Mouse (Mus musculus): ENCODE results near the gene Il1b. TPM values are rescaled to one million over a fixed set of nuclear protein-coding genes. Genes with fewer than 3 reads are reported as not detected.

Gene Il1b
- polyA plus RNA-seq, 1 experiment from 2014 or later = not detected

DNA sequence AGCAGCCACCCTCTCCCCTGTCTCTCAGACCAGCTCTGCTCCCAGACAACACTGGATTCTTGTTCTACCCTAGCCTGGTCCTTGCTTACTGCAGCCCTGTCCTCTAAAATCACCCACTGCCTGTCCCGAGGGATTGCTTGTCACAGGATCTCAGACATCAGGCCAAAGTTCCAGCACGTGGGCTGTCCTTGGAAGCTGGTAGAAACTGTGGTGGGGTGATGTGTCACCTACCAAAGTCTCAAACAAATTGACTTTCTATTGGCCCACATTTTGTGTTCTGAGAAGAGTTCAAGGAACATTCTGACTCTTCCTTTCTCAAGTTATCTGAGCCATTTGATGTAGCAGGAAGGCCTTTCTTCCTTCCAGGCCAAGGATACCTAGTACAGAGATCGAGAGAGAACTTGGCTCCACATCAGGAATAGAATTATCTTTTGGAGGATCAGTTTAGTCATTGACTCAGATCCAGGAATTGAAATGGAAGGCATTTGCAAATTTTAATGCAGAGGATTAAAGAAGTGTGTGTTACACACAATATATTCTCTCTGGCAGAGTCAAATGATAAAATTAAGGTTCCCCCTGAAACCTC is 9.9 kb downstream of the Il1b start:
- H3K36me3 ChIP-seq (ENCODE audit: control insufficient read depth, insufficient read depth, low read length) = no peaks in the 10 kb centered on the region
- no peak overlapping the region for H3K4me3 ChIP-seq (replicated peaks; ENCODE audit: low read depth, low read length)
- ATAC-seq (ENCODE audit: low FRiP score, low TSS enrichment) (no peak), DNase-seq (no peak)
- no peaks in the 10 kb centered on the region for H3K4me1 ChIP-seq (ENCODE audit: control insufficient read depth, insufficient read depth, low read length)
- H3K4me2 ChIP-seq (ENCODE audit: low read length) = no peak overlapping the region
- no peaks in the 10 kb centered on the region for H3K9me3 ChIP-seq (ENCODE audit: control insufficient read depth, low read length)
- 89% methylated on average over 3 of the region's 3 CpGs for WGBS
- no peak overlapping the region for H3K9ac ChIP-seq (replicated peaks; ENCODE audit: low read length)
- no peak overlapping the region for H3K27ac ChIP-seq (replicated peaks; ENCODE audit: low read depth, low read length)
- H3K27me3 ChIP-seq (ENCODE audit: control insufficient read depth, insufficient read depth, low read length) = no peaks in the 10 kb centered on the region

DNA sequence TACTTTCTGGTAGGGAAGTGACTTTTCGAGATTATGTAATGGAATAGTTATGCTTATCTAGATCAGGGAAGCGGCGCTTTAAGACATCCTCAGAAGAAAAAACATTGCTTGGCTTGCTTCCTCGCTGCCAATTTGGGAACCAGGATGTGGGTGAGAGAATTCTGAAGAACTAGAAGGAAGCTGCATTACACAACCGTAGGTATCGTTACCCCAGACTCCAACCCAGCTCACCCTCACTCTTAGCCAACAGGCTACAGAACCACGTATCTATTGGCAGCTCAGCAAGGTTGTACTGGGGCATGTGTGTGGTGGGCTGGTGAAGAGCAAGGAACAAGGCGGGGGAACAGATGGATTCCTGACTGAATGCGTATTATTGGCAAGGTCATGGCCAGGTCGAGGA is 10.7 kb downstream of the Il1b start:
- Histone ChIP-seq H3K36me3 (ENCODE audit: control insufficient read depth, insufficient read depth, low read length) (no peaks in the 10 kb centered on the region), H3K4me1 (ENCODE audit: control insufficient read depth, insufficient read depth, low read length) (no peaks in the 10 kb centered on the region), H3K27ac (replicated peaks; ENCODE audit: low read depth, low read length) (no peak overlapping the region), H3K4me3 (replicated peaks; ENCODE audit: low read depth, low read length) (no peak overlapping the region), H3K9me3 (ENCODE audit: control insufficient read depth, low read length) (no peaks in the 10 kb centered on the region), H3K9ac (replicated peaks; ENCODE audit: low read length) (no peak overlapping the region), H3K4me2 (ENCODE audit: low read length) (no peak overlapping the region), H3K27me3 (ENCODE audit: control insufficient read depth, insufficient read depth, low read length) (no peaks in the 10 kb centered on the region)
- WGBS = 92% methylated on average over 10 of the region's 10 CpGs
- no peak for DNase-seq
- no peak for ATAC-seq (ENCODE audit: low FRiP score, low TSS enrichment)

DNA sequence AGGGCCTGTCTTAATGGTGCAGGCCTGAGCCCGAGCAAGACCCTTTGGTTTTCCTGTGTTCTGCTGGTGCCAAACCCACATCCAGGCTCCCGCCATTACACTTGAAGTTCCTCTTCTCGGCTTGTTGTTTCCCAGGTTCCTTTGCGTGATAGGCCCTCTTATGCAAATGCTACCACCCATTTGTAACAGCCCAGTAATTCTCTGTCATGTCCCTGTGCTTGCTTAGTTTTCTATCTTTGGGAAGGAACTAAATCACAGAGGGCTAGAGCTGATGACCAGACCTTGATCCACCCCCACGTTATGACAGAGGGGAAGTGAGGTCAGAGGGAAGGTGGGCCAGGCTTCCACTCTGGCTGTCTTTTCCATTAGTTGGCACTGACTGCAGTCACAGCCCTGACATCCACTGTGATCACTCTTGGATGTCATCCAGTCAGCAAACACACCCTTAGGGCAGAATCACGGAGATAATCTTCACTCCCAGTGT is 32.8 kb downstream of the Il1b start:
- no peak overlapping the region for H3K27ac ChIP-seq (replicated peaks; ENCODE audit: low read depth, low read length)
- H3K9ac ChIP-seq (replicated peaks; ENCODE audit: low read length) = no peak overlapping the region
- H3K4me2 ChIP-seq (ENCODE audit: low read length) = no peak overlapping the region
- no peak overlapping the region for H3K4me3 ChIP-seq (replicated peaks; ENCODE audit: low read depth, low read length)
- H3K4me1 ChIP-seq (ENCODE audit: control insufficient read depth, insufficient read depth, low read length) = no peaks in the 10 kb centered on the region
- no peaks in the 10 kb centered on the region for H3K9me3 ChIP-seq (ENCODE audit: control insufficient read depth, low read length)
- 81% methylated on average over 6 of the region's 6 CpGs for WGBS
- DNase-seq (peak; percentile 6), ATAC-seq (ENCODE audit: low FRiP score, low TSS enrichment) (no peak)
- H3K36me3 ChIP-seq (ENCODE audit: control insufficient read depth, insufficient read depth, low read length) = no peaks in the 10 kb centered on the region
- no peaks in the 10 kb centered on the region for H3K27me3 ChIP-seq (ENCODE audit: control insufficient read depth, insufficient read depth, low read length)

DNA sequence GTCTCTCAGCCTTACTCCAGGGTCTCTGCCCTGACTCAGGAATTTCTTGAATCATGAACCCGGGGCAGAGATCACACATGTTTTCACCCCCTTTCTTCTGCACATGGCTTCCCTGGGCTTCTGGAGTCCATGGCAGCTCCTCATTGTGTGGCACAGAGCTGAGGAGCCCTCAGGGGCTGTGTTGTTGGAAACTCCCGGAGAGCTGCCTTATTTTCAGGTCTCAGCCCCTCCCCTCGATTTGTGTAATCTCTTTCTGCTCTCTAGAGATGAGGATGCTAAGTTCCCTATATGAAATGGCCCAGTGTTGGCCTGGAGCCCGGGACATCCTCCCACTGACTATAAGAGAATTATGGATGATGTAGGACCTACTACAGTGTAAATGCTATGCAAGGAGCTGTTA is 37.5 kb downstream of the Il1b start:
- peak; percentile 2 for DNase-seq
- Histone ChIP-seq H3K4me3 (replicated peaks; ENCODE audit: low read depth, low read length) (no peak overlapping the region), H3K27ac (replicated peaks; ENCODE audit: low read depth, low read length) (no peak overlapping the region), H3K9ac (replicated peaks; ENCODE audit: low read length) (no peak overlapping the region), H3K27me3 (ENCODE audit: control insufficient read depth, insufficient read depth, low read length) (no peaks in the 10 kb centered on the region), H3K36me3 (ENCODE audit: control insufficient read depth, insufficient read depth, low read length) (no peaks in the 10 kb centered on the region), H3K4me2 (ENCODE audit: low read length) (no peak overlapping the region), H3K4me1 (ENCODE audit: control insufficient read depth, insufficient read depth, low read length) (no peaks in the 10 kb centered on the region), H3K9me3 (ENCODE audit: control insufficient read depth, low read length) (no peaks in the 10 kb centered on the region)
- ATAC-seq (ENCODE audit: low FRiP score, low TSS enrichment) = no peak
- 54% methylated on average over 4 of the region's 4 CpGs for WGBS

DNA sequence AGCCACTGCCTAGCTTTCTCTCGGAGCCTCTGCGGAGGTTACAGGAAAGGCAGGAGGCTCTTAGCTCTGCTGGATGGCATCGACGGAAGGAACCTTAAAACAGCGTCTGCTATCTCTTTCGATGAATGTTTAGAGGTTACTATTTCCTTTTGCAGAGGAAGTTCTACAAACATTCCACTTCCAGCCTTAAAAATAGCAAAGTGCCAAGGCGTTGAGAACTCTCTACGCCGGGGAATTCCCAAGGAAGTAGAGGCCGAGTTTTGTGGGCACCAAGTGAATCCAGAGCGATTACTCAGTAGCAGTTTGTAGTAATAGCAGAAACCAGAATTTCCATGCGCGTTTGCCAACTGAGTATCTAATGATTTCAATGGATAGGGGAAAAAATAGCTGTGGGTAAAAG is 40.4 kb downstream of the Il1b start:
- no peak for ATAC-seq (ENCODE audit: low FRiP score, low TSS enrichment)
- WGBS = 92% methylated on average over 13 of the region's 13 CpGs
- H3K9ac ChIP-seq (replicated peaks; ENCODE audit: low read length) = no peak overlapping the region

DNA sequence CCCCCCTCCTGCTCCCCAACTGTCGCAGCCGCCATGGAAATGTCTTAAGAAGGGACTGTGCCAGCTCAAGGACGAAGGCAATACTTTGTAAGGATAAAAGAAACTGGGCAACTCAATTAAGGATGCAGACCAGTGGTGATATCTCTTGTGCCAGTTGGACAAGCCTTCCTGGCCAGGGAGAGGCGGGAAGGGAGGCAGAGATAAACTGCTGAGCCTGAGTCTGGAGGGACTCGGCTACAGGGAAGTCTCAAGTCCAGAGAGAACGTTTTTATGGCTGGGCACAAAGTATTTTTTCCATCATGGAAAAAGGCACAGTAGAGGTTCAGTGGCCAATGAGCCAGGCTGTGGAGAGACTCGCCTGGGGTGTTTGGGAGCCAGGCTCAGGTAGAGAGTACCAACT is 40.9 kb downstream of the Il1b start:
- Histone ChIP-seq H3K4me1 (ENCODE audit: control insufficient read depth, insufficient read depth, low read length) (no peaks in the 10 kb centered on the region), H3K9ac (replicated peaks; ENCODE audit: low read length) (no peak overlapping the region), H3K4me3 (replicated peaks; ENCODE audit: low read depth, low read length) (no peak overlapping the region), H3K9me3 (ENCODE audit: control insufficient read depth, low read length) (no peaks in the 10 kb centered on the region), H3K27me3 (ENCODE audit: control insufficient read depth, insufficient read depth, low read length) (no peaks in the 10 kb centered on the region), H3K4me2 (ENCODE audit: low read length) (no peak overlapping the region), H3K27ac (replicated peaks; ENCODE audit: low read depth, low read length) (no peak overlapping the region), H3K36me3 (ENCODE audit: control insufficient read depth, insufficient read depth, low read length) (no peaks in the 10 kb centered on the region)
- no peak for ATAC-seq (ENCODE audit: low FRiP score, low TSS enrichment)
- DNase-seq = no peak
- WGBS = 72% methylated on average over 7 of the region's 7 CpGs

More for the DNA sequence above, 40.4 kb downstream of the Il1b start:
- H3K4me2 ChIP-seq (ENCODE audit: low read length) = no peak overlapping the region
- no peaks in the 10 kb centered on the region for H3K36me3 ChIP-seq (ENCODE audit: control insufficient read depth, insufficient read depth, low read length)
- H3K27me3 ChIP-seq (ENCODE audit: control insufficient read depth, insufficient read depth, low read length) = no peaks in the 10 kb centered on the region
- no peak for DNase-seq
- no peak overlapping the region for H3K27ac ChIP-seq (replicated peaks; ENCODE audit: low read depth, low read length)
- H3K4me3 ChIP-seq (replicated peaks; ENCODE audit: low read depth, low read length) = no peak overlapping the region
- H3K4me1 ChIP-seq (ENCODE audit: control insufficient read depth, insufficient read depth, low read length) = no peaks in the 10 kb centered on the region
- no peaks in the 10 kb centered on the region for H3K9me3 ChIP-seq (ENCODE audit: control insufficient read depth, low read length)

DNA sequence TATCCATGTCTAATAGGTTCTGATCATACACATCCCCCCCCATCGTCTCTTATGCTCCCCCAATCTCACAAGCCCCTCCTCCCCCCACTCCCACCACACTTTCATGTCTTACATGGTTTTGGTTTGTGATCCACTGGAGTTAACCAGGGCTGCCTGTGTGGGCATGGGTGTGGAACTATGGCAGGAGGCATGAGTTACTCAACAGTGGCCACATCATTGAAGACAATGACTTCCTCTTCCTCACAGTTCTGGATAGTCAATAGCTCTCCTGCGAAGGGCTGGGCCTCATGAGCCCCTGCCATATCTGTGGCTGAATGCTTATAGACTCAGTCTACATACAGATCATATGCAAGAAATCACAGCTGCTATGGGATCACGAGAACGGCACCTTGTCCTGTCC is 42.7 kb downstream of the Il1b start:
- H3K36me3 ChIP-seq (ENCODE audit: control insufficient read depth, insufficient read depth, low read length) = no peaks in the 10 kb centered on the region
- no peaks in the 10 kb centered on the region for H3K27me3 ChIP-seq (ENCODE audit: control insufficient read depth, insufficient read depth, low read length)
- no peak overlapping the region for H3K27ac ChIP-seq (replicated peaks; ENCODE audit: low read depth, low read length)
- DNase-seq (no peak), ATAC-seq (ENCODE audit: low FRiP score, low TSS enrichment) (no peak)
- H3K9ac ChIP-seq (replicated peaks; ENCODE audit: low read length) = no peak overlapping the region
- no peak overlapping the region for H3K4me2 ChIP-seq (ENCODE audit: low read length)
- H3K4me1 ChIP-seq (ENCODE audit: control insufficient read depth, insufficient read depth, low read length) = no peaks in the 10 kb centered on the region
- no peak overlapping the region for H3K4me3 ChIP-seq (replicated peaks; ENCODE audit: low read depth, low read length)
- H3K9me3 ChIP-seq (ENCODE audit: control insufficient read depth, low read length) = no peaks in the 10 kb centered on the region
- 84% methylated on average over 4 of the region's 4 CpGs for WGBS

DNA sequence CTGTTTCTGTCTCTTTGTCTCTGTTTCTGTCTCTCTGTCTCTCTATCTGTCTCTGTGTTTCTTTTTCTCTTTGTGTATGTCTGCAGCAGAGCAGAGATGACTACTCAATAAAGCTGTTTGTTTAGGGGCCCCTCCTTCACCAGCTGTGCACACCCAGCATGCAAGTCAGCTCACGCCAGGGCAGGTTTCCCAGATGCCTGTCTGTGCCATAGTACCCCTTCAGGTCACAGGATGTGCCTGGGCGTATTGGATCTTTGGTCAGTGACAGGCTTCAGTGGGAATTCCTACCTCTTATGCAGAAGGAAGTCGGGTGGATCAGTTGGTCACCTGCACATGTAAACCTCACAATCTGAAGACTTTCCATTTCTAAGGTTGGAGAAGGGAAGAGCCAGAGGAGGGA is 46.7 kb downstream of the Il1b start:
- no peaks in the 10 kb centered on the region for H3K36me3 ChIP-seq (ENCODE audit: control insufficient read depth, insufficient read depth, low read length)
- no peaks in the 10 kb centered on the region for H3K27me3 ChIP-seq (ENCODE audit: control insufficient read depth, insufficient read depth, low read length)
- no peak overlapping the region for H3K9ac ChIP-seq (replicated peaks; ENCODE audit: low read length)
- no peaks in the 10 kb centered on the region for H3K4me1 ChIP-seq (ENCODE audit: control insufficient read depth, insufficient read depth, low read length)
- no peak overlapping the region for H3K4me3 ChIP-seq (replicated peaks; ENCODE audit: low read depth, low read length)
- ATAC-seq (ENCODE audit: low FRiP score, low TSS enrichment) (no peak), DNase-seq (no peak)
- H3K27ac ChIP-seq (replicated peaks; ENCODE audit: low read depth, low read length) = no peak overlapping the region
- 81% methylated on average over 3 of the region's 3 CpGs for WGBS
- H3K4me2 ChIP-seq (ENCODE audit: low read length) = no peak overlapping the region
- no peaks in the 10 kb centered on the region for H3K9me3 ChIP-seq (ENCODE audit: control insufficient read depth, low read length)

DNA sequence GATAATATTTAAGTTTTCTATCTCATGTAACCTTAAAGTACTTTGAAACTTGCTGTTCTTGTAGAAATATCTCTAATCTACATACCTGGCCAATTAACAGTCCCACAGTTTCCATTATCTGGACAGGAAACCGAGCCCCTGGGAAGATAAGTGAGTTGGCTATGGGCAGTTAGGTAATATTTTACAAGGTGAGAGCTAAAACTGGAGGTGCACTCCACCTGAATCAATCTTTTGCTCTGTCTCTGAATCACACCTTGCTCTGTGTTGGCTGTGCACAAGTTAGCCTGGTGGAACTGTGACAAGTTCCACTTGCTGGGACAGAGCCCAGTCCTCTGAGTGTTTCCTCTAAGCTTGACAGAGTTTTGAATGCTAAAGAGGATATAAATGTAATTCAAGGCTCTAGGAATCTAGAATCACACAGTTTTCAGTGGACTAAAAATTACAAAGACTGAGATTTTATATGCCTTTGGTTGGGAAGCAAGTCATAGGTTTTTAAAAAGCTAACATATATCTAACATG is 48.8 kb downstream of the Il1b start:
- Histone ChIP-seq H3K9ac (replicated peaks; ENCODE audit: low read length) (no peak overlapping the region), H3K4me1 (ENCODE audit: control insufficient read depth, insufficient read depth, low read length) (no peaks in the 10 kb centered on the region), H3K27me3 (ENCODE audit: control insufficient read depth, insufficient read depth, low read length) (no peaks in the 10 kb centered on the region), H3K27ac (replicated peaks; ENCODE audit: low read depth, low read length) (no peak overlapping the region), H3K36me3 (ENCODE audit: control insufficient read depth, insufficient read depth, low read length) (no peaks in the 10 kb centered on the region), H3K4me3 (replicated peaks; ENCODE audit: low read depth, low read length) (no peak overlapping the region), H3K9me3 (ENCODE audit: control insufficient read depth, low read length) (no peaks in the 10 kb centered on the region), H3K4me2 (ENCODE audit: low read length) (no peak overlapping the region)
- DNase-seq (no peak), ATAC-seq (ENCODE audit: low FRiP score, low TSS enrichment) (no peak)
- WGBS = 73% methylated on average over 1 of the region's 1 CpGs

Measured in midbrain, embryonic 14.5 days (tissue).